Mouse (Mus musculus): ENCODE data around the gene Gm10228. TPM values are rescaled to one million over a fixed set of nuclear protein-coding genes. Genes with fewer than 3 reads are reported as not detected.

Gm10228 gene
- polyA plus RNA-seq, 1 experiment from 2014 or later: not detected

- TF ChIP-seq CTCF (IDR thresholded peaks at IDR 0.05; ENCODE audit: low read depth): no peak
- TF ChIP-seq EP300 (optimal IDR thresholded peaks at IDR 0.05): no peak
- ATAC-seq (ENCODE audit: low FRiP score, low TSS enrichment): no peak
- Histone ChIP-seq H3K9me3 (ENCODE audit: control insufficient read depth, low read length) (no peaks in the 10 kb centered on the region), H3K27ac (replicated peaks) (no peak overlapping the region), H3K27me3 (ENCODE audit: control insufficient read depth, insufficient read depth, low read length) (no peaks in the 10 kb centered on the region), H3K4me3 (ENCODE audit: low read depth, low read length) (no peak overlapping the region), H3K4me2 (replicated peaks; ENCODE audit: low read depth) (no peak overlapping the region), H3K36me3 (ENCODE audit: control insufficient read depth, insufficient read depth, low read length) (no peaks in the 10 kb centered on the region), H3K4me1 (replicated peaks; ENCODE audit: control insufficient read depth, insufficient read depth) (no peaks in the 10 kb centered on the region), H3K9ac (ENCODE audit: low read length) (no peak overlapping the region)
- 93% methylated on average over 3 of the region's 3 CpGs for WGBS
- no peak for DNase-seq (ENCODE audit: low spot score)
These were observed 27.3 kb downstream of the Gm10228 start for GRCm38 (mm10) chr16:89013973-89014372.

- H3K9me3 ChIP-seq (ENCODE audit: control insufficient read depth, low read length): no peaks in the 10 kb centered on the region
- H3K4me2 ChIP-seq (replicated peaks; ENCODE audit: low read depth): no peak within 1 kb of the TSS
- no peak for ATAC-seq (ENCODE audit: low FRiP score, low TSS enrichment)
- 71% methylated on average over 5 of the region's 5 CpGs for WGBS
- TF ChIP-seq CTCF (IDR thresholded peaks at IDR 0.05; ENCODE audit: low read depth): no peak
- no peak for TF ChIP-seq EP300 (optimal IDR thresholded peaks at IDR 0.05)
- no peaks in the 10 kb centered on the region for H3K27me3 ChIP-seq (ENCODE audit: control insufficient read depth, insufficient read depth, low read length)
- no peak within 1 kb of the TSS for H3K4me3 ChIP-seq (ENCODE audit: low read depth, low read length)
- no peak for DNase-seq (ENCODE audit: low spot score)
- H3K9ac ChIP-seq (ENCODE audit: low read length): no peak within 1 kb of the TSS
- no peak within 1 kb of the TSS for H3K27ac ChIP-seq (replicated peaks)
- H3K36me3 ChIP-seq (ENCODE audit: control insufficient read depth, insufficient read depth, low read length): no peaks in the 10 kb centered on the region
- H3K4me1 ChIP-seq (replicated peaks; ENCODE audit: control insufficient read depth, insufficient read depth): no peaks in the 10 kb centered on the region
These were observed 30.6 kb downstream of the Gm10228 start, which contains the start of gene Krtap22-2 for GRCm38 (mm10) chr16:89010659-89011058. Krtap22-2 (minus strand) TSS chr16:89010759.

Other genes with a start within 250 kb of the Gm10228 start
- not detected in 2 replicates for gene Gm20741, start 229.3 kb downstream of the Gm10228 start, polyA plus RNA-seq (2015; fragmentation: Nextera tagmentation; extraction: Ambion mirVana)
- gene Krtap15, start 221.3 kb downstream of the Gm10228 start, polyA plus RNA-seq (2015; fragmentation: Nextera tagmentation; extraction: Ambion mirVana): not detected in 2 replicates
- not detected in 2 replicates for gene Krtap14, start 215.3 kb downstream of the Gm10228 start, polyA plus RNA-seq (2015; fragmentation: Nextera tagmentation; extraction: Ambion mirVana)
- gene Krtap19-1, start 172.1 kb downstream of the Gm10228 start, polyA plus RNA-seq (2015; fragmentation: Nextera tagmentation; extraction: Ambion mirVana): not detected in 2 replicates
- gene Krtap19-2, start 167.2 kb downstream of the Gm10228 start, polyA plus RNA-seq (2015; fragmentation: Nextera tagmentation; extraction: Ambion mirVana): not detected in 2 replicates
- gene Krtap19-3, start 163.4 kb downstream of the Gm10228 start, polyA plus RNA-seq (2015; fragmentation: Nextera tagmentation; extraction: Ambion mirVana): not detected in 2 replicates
- not detected in 2 replicates for gene Krtap19-4, start 156.4 kb downstream of the Gm10228 start, polyA plus RNA-seq (2015; fragmentation: Nextera tagmentation; extraction: Ambion mirVana)
- gene Krtap19-5, start 145.0 kb downstream of the Gm10228 start, polyA plus RNA-seq (2015; fragmentation: Nextera tagmentation; extraction: Ambion mirVana): not detected in 2 replicates
- not detected in 2 replicates for gene Krtap19-9b, start 109.2 kb downstream of the Gm10228 start, polyA plus RNA-seq (2015; fragmentation: Nextera tagmentation; extraction: Ambion mirVana)
- not detected in 2 replicates for gene Krtap16-3, start 78.6 kb downstream of the Gm10228 start, polyA plus RNA-seq (2015; fragmentation: Nextera tagmentation; extraction: Ambion mirVana)
- gene Krtap22-2, start 30.7 kb downstream of the Gm10228 start, polyA plus RNA-seq (2015; fragmentation: Nextera tagmentation; extraction: Ambion mirVana): not detected in 2 replicates
- not detected in 2 replicates for gene Gm10229, start 26.2 kb downstream of the Gm10228 start, polyA plus RNA-seq (2015; fragmentation: Nextera tagmentation; extraction: Ambion mirVana)
- gene Krtap6-1, start 9.8 kb downstream of the Gm10228 start, polyA plus RNA-seq (2015; fragmentation: Nextera tagmentation; extraction: Ambion mirVana): not detected in 2 replicates
- gene Krtap6-5, start 6.4 kb upstream of the Gm10228 start, polyA plus RNA-seq (2015; fragmentation: Nextera tagmentation; extraction: Ambion mirVana): not detected in 2 replicates
- not detected in 2 replicates for gene 1110025L11Rik, start 22.5 kb upstream of the Gm10228 start, polyA plus RNA-seq (2015; fragmentation: Nextera tagmentation; extraction: Ambion mirVana)
- not detected in 2 replicates for gene Krtap6-3, start 42.5 kb upstream of the Gm10228 start, polyA plus RNA-seq (2015; fragmentation: Nextera tagmentation; extraction: Ambion mirVana)
- not detected in 2 replicates for gene Gm6358, start 99.4 kb upstream of the Gm10228 start, polyA plus RNA-seq (2015; fragmentation: Nextera tagmentation; extraction: Ambion mirVana)
- gene Gm10061, start 109.6 kb upstream of the Gm10228 start, polyA plus RNA-seq (2015; fragmentation: Nextera tagmentation; extraction: Ambion mirVana): not detected in 2 replicates
- gene Gm9789, start 116.5 kb upstream of the Gm10228 start, polyA plus RNA-seq (2015; fragmentation: Nextera tagmentation; extraction: Ambion mirVana): not detected in 2 replicates
- gene Gm7735, start 128.0 kb upstream of the Gm10228 start, polyA plus RNA-seq (2015; fragmentation: Nextera tagmentation; extraction: Ambion mirVana): not detected in 2 replicates
- gene 1110057P08Rik, start 133.3 kb upstream of the Gm10228 start, polyA plus RNA-seq (2015; fragmentation: Nextera tagmentation; extraction: Ambion mirVana): not detected in 2 replicates
- not detected in 2 replicates for gene Krtap20-2, start 164.4 kb upstream of the Gm10228 start, polyA plus RNA-seq (2015; fragmentation: Nextera tagmentation; extraction: Ambion mirVana)